Mouse (Mus musculus) CD4-positive, CD25-positive, alpha-beta regulatory T cell (primary cell): ENCODE data around the gene Amer2. TPM values are rescaled to one million over a fixed set of nuclear protein-coding genes. Genes with fewer than 3 reads are reported as not detected.

Experiments
- polyA plus RNA-seq: library from polyadenylated mRNA; unstranded; fragments of 100-300 nt; shearing (Covaris generic); gene quantifications from one replicate; pipeline ENCODE4 v1.2.1, GENCODE M21; 2017

Amer2 gene
- not detected for polyA plus RNA-seq

GRCm38 (mm10) chr14:60372821-60373309 is at the start of gene Amer2:
TSS of gene Amer2 (plus strand) at chr14:60373259.

Other genes with a start within 250 kb of the Amer2 start
- 1.0 TPM for gene Atp8a2, start 176.1 kb upstream of the Amer2 start, polyA plus RNA-seq
- 0.06 TPM for gene Nupl1, start 121.8 kb upstream of the Amer2 start, polyA plus RNA-seq
- gene Gm49336, start 121.8 kb upstream of the Amer2 start, polyA plus RNA-seq, result 51.2 TPM
- 62.7 TPM for gene Mtmr6, start 108.0 kb upstream of the Amer2 start, polyA plus RNA-seq